13 mouse cellular contexts compared by ENCODE assay signal in the genomic region with DNA sequence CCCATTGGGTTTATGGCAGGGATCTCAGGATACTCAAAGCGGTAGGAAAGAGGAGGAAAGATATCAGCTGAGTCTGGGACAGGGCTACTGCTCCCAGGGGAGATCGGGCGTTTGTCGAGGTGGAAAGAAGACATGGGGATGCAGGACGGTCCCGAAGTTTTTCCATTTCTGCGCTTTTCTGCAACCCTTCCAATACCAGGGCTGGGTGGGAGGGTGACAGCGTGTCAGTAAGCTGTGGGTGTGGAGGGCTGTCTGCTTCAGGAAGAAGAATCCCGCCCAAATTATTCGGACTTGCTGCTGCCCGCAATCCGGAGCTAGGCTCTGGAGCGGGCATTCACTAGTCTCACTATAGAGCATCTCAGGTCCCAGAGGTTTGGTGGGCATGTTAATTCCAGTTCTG. TPM values are rescaled to one million over a fixed set of nuclear protein-coding genes. Genes with fewer than 3 reads are reported as not detected.
DNase-seq lines count a peak whose midpoint lies in the region; ATAC-seq and TF ChIP-seq lines count a peak whose summit lies in the region.
"Had no signal": no experiment of that assay in that cellular context is flagged by ENCODE, and none has a peak within 500 bp of the region (broad histone marks: within the 10 kb centered on the region; RNA-seq: fewer than 3 reads in every experiment).

No protein-coding gene starts in this region.

- peaks cover 9% of the 10 kb centered on the region; the same call in 1 of the 2 replicates for H3K4me1 ChIP-seq in heart, embryonic 11.5 days (ENCODE audit: control insufficient read depth, insufficient read depth, low read length)
- peaks cover 4% of the 10 kb centered on the region; the same call in 1 of the 2 replicates for H3K4me1 ChIP-seq in limb, embryonic 14.5 days (ENCODE audit: control insufficient read depth, insufficient read depth, low read length)
- H3K4me1 ChIP-seq in olfactory bulb, adult 2 months (ENCODE audit: control insufficient read depth, insufficient read depth, low read length), result peaks cover 14% of the 10 kb centered on the region
- H3K4me1 ChIP-seq: liver, embryonic 15.5 days had no signal

- ATAC-seq in heart, embryonic 11.5 days (replicated peaks; ENCODE audit: insufficient number of reproducible peaks, low FRiP score, low TSS enrichment), result no peak
- no peak for ATAC-seq in limb, embryonic 14.5 days (ENCODE audit: low FRiP score, low read depth)

- 17% methylated on average over 13 of the region's 13 CpGs for WGBS in heart, embryonic 11.5 days (ENCODE audit: insufficient replicate concordance)
- 14% methylated on average over 13 of the region's 13 CpGs for whole genome bisulfite sequencing in limb, embryonic 14.5 days
- 9% methylated on average over 13 of the region's 13 CpGs for WGBS in olfactory bulb, adult 2 months

- H3K9me3 ChIP-seq in heart, embryonic 11.5 days (replicated peaks; ENCODE audit: control insufficient read depth, low read length), result no peaks in the 10 kb centered on the region
- H3K9me3 ChIP-seq in limb, embryonic 14.5 days (ENCODE audit: control insufficient read depth, low read length), result no peaks in the 10 kb centered on the region
- H3K9me3 ChIP-seq: liver, embryonic 15.5 days had no signal

- H3K9ac ChIP-seq in heart, embryonic 11.5 days (ENCODE audit: low read depth, low read length), result no peak overlapping the region
- H3K9ac ChIP-seq in limb, embryonic 14.5 days (ENCODE audit: low read depth, low read length, severe bottlenecking), result peak overlapping the region; percentile 52
- H3K9ac ChIP-seq: liver, embryonic 15.5 days had no signal

- no peak for DNase-seq in heart, postnatal 4 days
- peak; percentile 14 for DNase-seq in retina, embryonic 14.5 days (ENCODE audit: low spot score)
- DNase-seq in retina, postnatal 1 day, result no peak
- no peak for DNase-seq in limb, embryonic 14.5 days (ENCODE audit: low spot score)
- no peak for DNase-seq in thymus, postnatal 36 days
- DNase-seq in right cerebral cortex, postnatal 4 days, result no peak
- DNase-seq: heart, postnatal 14 days had no signal

- peak overlapping the region; percentile 57; the same call in 1 of the 2 replicates for H3K4me3 ChIP-seq in heart, embryonic 11.5 days (ENCODE audit: low read depth, low read length)
- H3K4me3 ChIP-seq in limb, embryonic 14.5 days (replicated peaks; ENCODE audit: low read length), result peak overlapping the region; percentile 53
- H3K4me3 ChIP-seq in olfactory bulb, adult 2 months (ENCODE audit: insufficient read depth, low read depth, low read length), result peak overlapping the region; percentile 16; the same call in 1 of the 2 replicates
- H3K4me3 ChIP-seq: liver, embryonic 15.5 days had no signal

- TF ChIP-seq POLR2A in limb, embryonic 14.5 days (IDR thresholded peaks at IDR 0.05; ENCODE audit: borderline replicate concordance, extremely low read depth, insufficient read depth, insufficient read length), result no peak
- TF ChIP-seq POLR2A in olfactory bulb, adult 2 months (IDR thresholded peaks at IDR 0.05; ENCODE audit: insufficient read depth, low read depth, low read length), result no peak

- no peaks in the 10 kb centered on the region for H3K36me3 ChIP-seq in heart, embryonic 11.5 days (ENCODE audit: control insufficient read depth, insufficient read depth, low read length)
- no peaks in the 10 kb centered on the region for H3K36me3 ChIP-seq in limb, embryonic 14.5 days (ENCODE audit: control insufficient read depth, insufficient read depth, low read length)
- H3K36me3 ChIP-seq: liver, embryonic 15.5 days had no signal

- peak overlapping the region; percentile 95; the same call in 1 of the 2 replicates for H3K4me2 ChIP-seq in heart, embryonic 11.5 days
- peak overlapping the region; percentile 93 for H3K4me2 ChIP-seq in limb, embryonic 14.5 days (replicated peaks; ENCODE audit: low read depth, low read length, severe bottlenecking)
- H3K4me2 ChIP-seq: liver, embryonic 15.5 days had no signal

- peaks cover 73% of the 10 kb centered on the region for H3K27me3 ChIP-seq in heart, embryonic 11.5 days (ENCODE audit: control insufficient read depth, insufficient read depth, low read length)
- peaks cover 47% of the 10 kb centered on the region for H3K27me3 ChIP-seq in limb, embryonic 14.5 days (ENCODE audit: control insufficient read depth, insufficient read depth, low read length)

- H3K27ac ChIP-seq in heart, embryonic 11.5 days (ENCODE audit: low read depth, low read length), result no peak overlapping the region
- no peak overlapping the region for H3K27ac ChIP-seq in limb, embryonic 14.5 days (replicated peaks; ENCODE audit: low read depth, low read length)
- no peak overlapping the region for H3K27ac ChIP-seq in olfactory bulb, adult 2 months (ENCODE audit: insufficient read depth, low read depth, low read length)
- H3K27ac ChIP-seq: kidney, postnatal 0 days; liver, embryonic 15.5 days had no signal

- TF ChIP-seq CTCF in olfactory bulb, adult 2 months (IDR thresholded peaks at IDR 0.05; ENCODE audit: insufficient read depth, low read depth, low read length), result no peak

RNA-seq across cellular contexts. Expression of gene Acan, which starts 0.8 kb away (rescaled TPM):
- 0.31 and 0.52 TPM in 2 replicates for polyA plus RNA-seq in heart, embryonic 11.5 days (2014; fragmentation: Nextera tagmentation; extraction: Ambion mirVana)
- 1 to 10 TPM; 4.1 to 4.2 TPM for total RNA-seq in heart, postnatal 4 days (2021)
- polyA plus RNA-seq in limb, embryonic 14.5 days (2012; rRNA removed), result 161 and 188 TPM in 2 replicates
- 61.7 and 73.3 TPM in 2 replicates for polyA plus RNA-seq in limb, embryonic 14.5 days (2014; fragmentation: Nextera tagmentation; extraction: Ambion mirVana)
- polyA plus RNA-seq in olfactory bulb, adult 2 months (2012; ENCODE audit: insufficient read depth, insufficient read length, low replicate concordance, missing spikeins), result not detected in 2 replicates
- total RNA-seq: common myeloid progenitor, adult 5-6 weeks; megakaryocyte, adult 5-6 weeks had no signal

Comparison
In these comparisons a context has a peak if more than half of its experiments do, and no peak if none do; other contexts are left out.
1. RNA of gene Acan, which starts 0.8 kb away (polyA plus RNA-seq): 61.7 to 188 TPM in limb, embryonic 14.5 days; 0.31 to 0.52 TPM in heart, embryonic 11.5 days and not detected in olfactory bulb, adult 2 months; every median in the first group is over 10 times any median in the second.
2. Peak in every context shown above with its lines, with median percentiles within 50 percentile points of each other: H3K4me3 ChIP-seq.